Mouse (Mus musculus): ENCODE measurements around the gene 1700028P14Rik.

1700028P14Rik gene

GRCm38 (mm10) chr19:23594950-23595349 lies 57.7 kb downstream of the 1700028P14Rik start:
- DNase-seq, result no peak

- peak in 1 of 2 experiments; percentile 3 for DNase-seq
Measured at GRCm38 (mm10) chr19:23578606-23579355, 73.8 kb downstream of the 1700028P14Rik start.

- DNase-seq, result no peak
Measured at GRCm38 (mm10) chr19:23576685-23577084, 75.9 kb downstream of the 1700028P14Rik start.

- no peak for DNase-seq
Measured at GRCm38 (mm10) chr19:23563693-23564092, 88.9 kb downstream of the 1700028P14Rik start.

GRCm38 (mm10) chr19:23562588-23562987 lies 90.0 kb downstream of the 1700028P14Rik start:
- DNase-seq, result no peak

GRCm38 (mm10) chr19:23562061-23562460 lies 90.6 kb downstream of the 1700028P14Rik start:
- no peak for DNase-seq

GRCm38 (mm10) chr19:23553450-23553849 lies 99.2 kb downstream of the 1700028P14Rik start:
- no peak for DNase-seq

GRCm38 (mm10) chr19:23545604-23546003 lies 107.0 kb downstream of the 1700028P14Rik start:
- peak in 1 of 2 experiments; percentile 1 for DNase-seq

- DNase-seq, result no peak
Measured at GRCm38 (mm10) chr19:23543244-23544004, 109.2 kb downstream of the 1700028P14Rik start.

- no peak for DNase-seq
Measured at GRCm38 (mm10) chr19:23542759-23543158, 109.9 kb downstream of the 1700028P14Rik start.

- DNase-seq, result no peak
Measured at GRCm38 (mm10) chr19:23535700-23536099, 116.9 kb downstream of the 1700028P14Rik start.

GRCm38 (mm10) chr19:23531899-23532298 lies 120.7 kb downstream of the 1700028P14Rik start:
- no peak for DNase-seq

- DNase-seq, result peak; percentile 54 to 86
Measured at GRCm38 (mm10) chr19:23523711-23524110, 128.9 kb downstream of the 1700028P14Rik start.

GRCm38 (mm10) chr19:23521831-23522230 lies 130.8 kb downstream of the 1700028P14Rik start:
- DNase-seq, result no peak

- no peak for DNase-seq
Measured at GRCm38 (mm10) chr19:23521071-23521470, 131.5 kb downstream of the 1700028P14Rik start.

- no peak for DNase-seq
Measured at GRCm38 (mm10) chr19:23520629-23521028, 132.0 kb downstream of the 1700028P14Rik start.

- no peak for DNase-seq
Measured at GRCm38 (mm10) chr19:23518477-23518876, 134.1 kb downstream of the 1700028P14Rik start.

GRCm38 (mm10) chr19:23511303-23511702 lies 141.3 kb downstream of the 1700028P14Rik start:
- peak in 1 of 2 experiments; percentile 6 for DNase-seq
